Mouse (Mus musculus) bone marrow, adult 2 months (tissue): ENCODE results near the gene Usp1.

Experiments used
- CTCF ChIP-seq: fragments of 200-500 bp; IDR thresholded peaks from 2 replicates; pipeline ENCODE4 v1.5.1; 2011; ENCODE audit warnings: low read length, control low read depth; ENCODE audit not compliant: control insufficient read depth, insufficient read depth
- POLR2A ChIP-seq: fragments of 200-500 bp; IDR thresholded peaks from 2 replicates; pipeline ENCODE4 v1.6.1; 2011; ENCODE audit warnings: low read depth, mild to moderate bottlenecking, control low read depth, low read length, borderline replicate concordance; ENCODE audit not compliant: control insufficient read depth

DNA sequence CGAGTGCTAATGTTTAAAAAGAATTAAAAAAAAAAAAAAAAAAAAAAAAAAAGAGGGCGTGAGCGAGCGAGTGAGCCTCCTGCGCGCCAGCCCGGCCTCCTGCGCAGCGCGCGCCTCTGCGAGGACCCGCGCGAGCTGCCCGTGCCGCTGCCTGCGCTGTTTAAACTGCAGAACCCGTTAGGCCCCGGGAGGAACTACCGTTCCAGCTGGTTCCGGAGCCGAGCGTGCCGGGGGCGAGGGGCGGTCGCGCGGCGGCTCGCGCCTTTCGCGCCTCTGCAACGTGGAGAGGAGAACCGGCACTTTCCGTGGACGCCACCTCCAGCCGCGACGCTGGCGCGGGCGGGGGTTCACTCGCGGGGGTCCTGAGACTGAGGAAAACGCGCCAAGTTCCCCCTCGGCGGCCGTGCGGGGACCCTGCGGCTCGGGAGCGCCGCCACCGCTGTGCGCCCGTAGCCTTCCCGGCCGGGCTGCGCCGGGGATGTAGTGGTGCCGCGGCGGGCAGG lies at the start of gene Usp1:
- TF ChIP-seq CTCF (no peak), POLR2A (peak; percentile 66; the same call in 1 of the 2 replicates)
